Mouse (Mus musculus): ENCODE results near the gene Ift81. TPM values are rescaled to one million over a fixed set of nuclear protein-coding genes. Genes with fewer than 3 reads are reported as not detected.

Gene Ift81
- polyA plus RNA-seq, 1 experiment: 3.8 TPM

DNA sequence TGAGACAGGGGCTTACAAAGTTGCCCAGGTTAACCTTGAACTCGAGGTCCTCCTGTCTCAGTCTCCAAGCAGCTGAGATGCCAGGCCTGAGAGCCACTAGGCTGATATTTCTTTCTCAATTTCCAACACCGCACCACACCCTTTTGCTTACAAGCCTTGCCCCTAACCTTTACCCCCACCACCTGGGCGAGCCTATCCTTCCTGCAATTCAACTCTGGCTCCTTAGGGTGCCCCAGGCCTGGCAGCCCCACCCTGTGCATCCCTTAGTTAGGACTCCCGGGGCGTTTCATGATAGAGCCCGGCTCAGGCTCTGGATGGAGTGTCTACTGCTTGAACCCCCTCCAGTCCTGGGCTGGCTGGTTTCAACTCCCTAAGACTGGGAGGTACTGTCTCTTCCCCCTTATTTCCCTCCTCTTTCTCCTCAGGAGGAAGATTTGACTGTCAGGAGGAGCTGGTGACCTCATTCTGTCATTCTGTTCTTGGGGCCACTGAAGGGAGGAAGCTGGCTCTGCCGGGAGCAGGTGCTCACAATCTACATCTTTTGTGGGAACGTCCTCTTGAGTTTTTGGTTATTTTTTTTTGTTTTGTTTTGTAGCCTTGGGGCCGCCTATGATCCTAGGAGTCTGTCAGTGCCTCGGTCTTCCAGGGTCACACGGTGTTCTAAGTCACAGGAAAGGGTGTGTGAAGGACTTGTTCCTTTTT, 98.1 kb downstream of the Ift81 start:
- no peak for DNase-seq (ENCODE audit: low read depth)

DNA sequence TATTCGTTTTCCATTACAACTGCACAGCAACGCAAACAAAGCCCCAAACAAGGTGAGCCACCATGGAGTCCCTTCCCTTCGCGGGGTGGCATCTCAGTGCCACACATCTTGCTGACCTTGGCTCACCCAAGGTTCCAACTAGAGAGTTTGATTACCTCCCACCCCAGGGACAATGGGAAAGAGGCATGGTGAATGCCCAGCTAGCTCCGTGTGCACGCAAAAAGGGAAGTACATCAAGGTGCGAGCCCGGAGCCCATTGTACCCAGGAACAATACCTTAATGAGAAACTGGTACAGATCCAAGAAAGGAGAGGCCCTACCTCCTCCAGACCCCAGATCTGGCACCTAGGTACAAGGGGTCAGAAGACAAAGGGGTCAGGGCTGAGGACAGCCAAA, 100.2 kb downstream of the Ift81 start:
- no peak for DNase-seq (ENCODE audit: low read depth)

DNA sequence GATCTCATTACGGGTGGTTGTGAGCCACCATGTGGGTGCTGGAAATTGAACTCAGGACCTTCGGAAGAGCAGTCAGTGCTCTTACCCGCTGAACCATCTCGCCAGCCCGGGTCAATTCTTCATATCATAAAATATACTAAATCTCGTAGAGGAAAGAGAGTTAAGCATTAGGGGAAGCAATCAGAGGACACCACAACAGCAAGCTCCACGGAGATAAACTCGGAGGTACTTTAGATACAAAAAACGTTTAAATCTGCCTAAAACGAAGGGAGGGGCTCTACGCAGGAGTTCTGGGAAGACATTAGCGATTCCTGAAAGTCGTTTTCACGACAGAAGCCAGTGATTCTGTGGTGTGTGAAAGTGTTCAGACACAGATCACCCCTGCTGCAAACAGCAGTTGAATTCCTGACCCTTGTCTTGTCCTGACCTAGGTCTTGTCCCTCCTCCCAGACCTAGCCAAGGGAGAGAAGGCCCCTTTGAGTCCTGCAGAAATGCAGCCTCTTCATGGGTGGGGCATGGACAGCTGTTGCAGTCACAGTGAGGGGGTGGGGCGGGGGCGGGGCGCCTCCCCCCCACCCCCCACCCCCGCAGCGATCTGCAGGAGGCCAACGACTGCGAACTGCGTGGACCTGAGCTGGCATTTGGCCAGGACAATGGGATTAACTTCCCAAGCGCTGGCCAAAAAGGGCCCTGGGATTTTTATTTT, 100.7 kb downstream of the Ift81 start:
- DNase-seq (ENCODE audit: low read depth): no peak

DNA sequence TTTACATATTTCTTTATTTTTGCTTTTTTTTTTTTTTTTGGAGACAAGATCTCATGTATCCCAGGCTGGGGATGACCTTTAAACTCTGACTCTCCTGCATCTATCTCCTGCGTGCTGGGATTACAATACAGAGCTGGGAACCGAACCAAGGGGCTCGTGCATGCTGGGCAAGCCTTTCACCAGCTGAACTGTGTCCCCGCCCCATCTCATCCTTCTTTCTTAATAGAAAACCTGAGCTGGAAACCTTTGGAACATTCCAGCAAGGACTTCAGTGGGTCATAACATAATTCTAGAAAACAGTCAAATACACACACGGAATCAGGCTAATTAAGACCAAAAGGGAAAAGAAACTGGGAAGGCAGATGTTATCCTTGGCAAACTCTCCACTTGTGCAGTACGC, 102.3 kb downstream of the Ift81 start:
- DNase-seq (ENCODE audit: low read depth): no peak

DNA sequence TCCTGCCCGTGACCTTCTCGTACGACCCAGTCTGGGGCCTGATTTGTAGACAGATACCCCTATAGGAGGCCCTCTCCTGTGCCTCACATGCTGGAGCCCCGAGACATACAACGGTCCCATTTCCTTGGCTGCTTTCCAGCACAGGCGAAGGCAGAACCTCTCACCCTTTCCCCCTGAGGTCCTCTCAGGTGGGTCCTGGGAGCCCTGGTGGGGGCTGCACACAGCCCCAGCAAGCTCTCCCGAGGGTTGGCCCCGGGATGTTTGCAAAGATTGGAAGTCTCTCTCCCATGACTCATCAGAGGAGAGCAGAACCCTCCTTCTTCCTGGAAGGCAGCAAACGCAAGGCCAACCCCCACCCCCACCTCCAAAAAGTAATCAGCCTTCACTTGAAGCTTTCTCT, 102.9 kb downstream of the Ift81 start:
- DNase-seq (ENCODE audit: low read depth): no peak

DNA sequence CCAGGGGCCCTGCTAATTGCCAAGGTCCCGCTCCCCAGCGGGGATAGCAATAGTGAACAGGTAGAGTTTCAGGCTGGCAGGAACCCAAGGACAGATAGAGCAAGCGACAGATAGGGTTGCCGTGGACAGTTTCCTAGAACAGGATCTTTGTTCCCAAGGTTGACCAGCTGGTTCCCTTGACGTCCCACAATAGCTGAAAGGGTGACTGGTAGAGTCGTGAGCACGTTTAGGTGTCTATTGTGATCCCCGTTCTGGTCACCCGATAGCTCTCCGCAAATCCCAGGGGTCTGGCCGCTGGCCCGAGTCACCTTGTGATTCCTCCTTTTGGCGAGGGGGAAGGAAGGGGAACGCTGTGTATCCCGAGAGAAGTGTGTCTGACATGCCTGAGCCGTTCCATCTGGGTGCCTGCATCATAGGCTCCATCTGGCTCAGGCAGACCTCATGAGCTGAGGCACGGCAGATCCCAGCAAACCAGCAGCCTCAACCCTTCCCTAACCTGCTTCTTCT, 103.6 kb downstream of the Ift81 start:
- DNase-seq (ENCODE audit: low read depth): no peak

DNA sequence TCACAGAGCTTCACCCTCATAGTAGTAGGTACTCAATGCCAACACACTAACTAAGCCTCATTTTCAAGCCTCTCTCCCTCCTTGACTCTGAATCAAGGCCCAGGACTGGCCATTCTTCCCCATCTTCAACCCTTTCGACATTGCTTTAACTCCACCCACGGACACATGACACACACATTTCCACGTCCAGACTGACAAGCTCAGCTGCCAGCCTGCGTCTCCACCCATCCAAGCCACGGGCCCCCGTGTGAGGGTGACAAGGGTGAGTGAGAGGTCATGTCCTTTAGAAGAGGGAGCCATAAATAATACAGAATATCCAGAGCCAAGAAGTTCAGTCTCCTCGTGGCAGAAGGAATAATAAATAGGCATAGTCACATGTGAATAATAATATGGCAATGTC, 104.7 kb downstream of the Ift81 start:
- DNase-seq (ENCODE audit: low read depth): no peak

DNA sequence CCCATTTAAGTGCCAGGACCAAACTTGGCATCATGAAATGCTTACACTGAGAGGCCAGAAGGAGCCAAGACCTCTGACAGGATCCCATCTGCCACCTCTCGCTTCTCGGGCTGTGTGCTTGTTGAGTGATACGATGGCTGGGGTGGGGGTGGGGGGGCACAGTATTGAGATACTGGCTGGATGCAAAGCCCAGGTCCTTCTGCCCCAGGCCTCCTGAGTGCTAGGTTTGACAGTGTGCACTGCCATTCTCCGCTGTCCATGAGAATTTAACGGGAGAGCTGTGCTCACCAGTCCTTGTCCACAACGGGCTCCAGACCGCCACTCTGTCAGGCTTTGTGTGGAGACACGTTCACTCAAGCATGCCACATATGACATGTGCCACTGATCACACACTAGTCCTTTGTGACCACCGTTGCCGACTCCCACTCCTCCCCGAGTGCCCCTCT, 105.4 kb downstream of the Ift81 start:
- DNase-seq (ENCODE audit: low read depth): no peak

DNA sequence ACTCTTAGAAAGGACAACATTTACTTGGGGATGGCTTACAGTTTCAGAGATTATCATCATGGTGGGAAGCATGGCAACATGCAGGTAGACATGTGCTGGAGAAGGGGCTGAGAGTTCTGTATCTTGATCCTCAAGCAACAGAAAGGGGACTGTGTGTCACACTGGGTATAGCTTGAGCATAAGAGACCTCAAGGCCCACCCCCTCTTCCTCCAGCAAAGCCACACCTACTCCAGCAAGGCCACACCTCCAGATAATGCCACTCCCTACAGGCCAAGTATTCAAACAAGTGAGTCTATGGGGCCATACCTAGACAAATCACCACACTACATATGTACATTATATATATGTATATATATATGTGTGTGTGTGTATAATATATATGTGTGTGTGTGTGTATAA, 106.9 kb downstream of the Ift81 start:
- no peak for DNase-seq (ENCODE audit: low read depth)

DNA sequence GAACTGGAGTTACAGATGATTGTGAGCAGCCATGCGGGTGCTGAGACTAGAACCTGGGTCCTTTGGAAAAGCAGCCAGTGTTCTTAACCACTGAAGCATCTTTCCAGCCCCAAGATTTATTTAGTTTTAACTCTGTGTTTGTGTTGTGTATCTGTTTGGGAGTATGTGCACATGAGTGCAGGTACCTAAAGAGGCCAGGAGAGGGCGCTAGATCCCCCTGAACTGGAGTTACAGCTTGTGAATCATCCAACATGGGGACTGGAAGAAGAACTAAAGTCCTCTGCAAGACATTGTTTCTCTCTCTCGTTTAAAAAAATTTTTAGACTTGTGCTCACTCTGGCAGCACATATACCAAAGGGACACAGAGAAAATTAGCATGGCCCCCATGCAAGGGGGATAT, 107.9 kb downstream of the Ift81 start:
- no peak for DNase-seq (ENCODE audit: low read depth)

DNA sequence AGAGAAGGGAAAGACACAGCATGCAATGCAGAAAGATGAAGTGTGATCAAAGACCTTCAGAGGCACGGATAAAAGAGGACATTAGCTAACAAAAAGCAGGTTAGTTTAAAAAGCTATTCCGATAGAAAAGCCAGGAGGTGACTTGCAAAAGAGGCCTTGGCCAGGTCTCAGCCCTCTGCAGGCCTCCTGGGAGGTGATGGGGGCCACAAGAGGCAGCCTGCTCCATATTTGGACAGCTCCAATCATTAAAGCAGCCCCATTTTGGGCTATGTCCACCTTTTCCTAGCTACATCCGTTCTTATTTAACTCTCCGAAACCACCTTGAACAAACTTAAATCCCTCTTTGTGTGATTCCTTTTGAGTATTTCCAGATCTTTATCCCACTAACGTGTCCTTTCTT, 108.8 kb downstream of the Ift81 start:
- DNase-seq (ENCODE audit: low read depth): no peak

DNA sequence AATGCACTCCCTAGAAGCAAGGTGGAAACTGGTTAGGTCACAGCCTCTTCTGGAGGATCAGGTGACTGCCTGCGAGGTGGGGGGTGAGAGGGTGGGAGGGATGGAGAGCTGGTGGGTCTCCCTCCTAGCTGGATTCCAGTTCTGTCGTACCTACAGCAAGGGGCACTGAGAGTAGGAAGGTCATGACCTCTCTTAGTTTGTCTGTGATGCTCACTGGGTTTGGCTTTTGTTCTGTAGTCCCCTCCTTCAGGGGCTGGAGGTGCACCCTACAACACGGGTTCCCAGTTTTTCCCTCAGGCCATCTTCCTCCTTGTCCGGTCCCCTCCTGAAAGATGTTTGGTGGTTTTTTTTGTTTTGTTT, 110.6 kb downstream of the Ift81 start:
- DNase-seq (ENCODE audit: low read depth): no peak

DNA sequence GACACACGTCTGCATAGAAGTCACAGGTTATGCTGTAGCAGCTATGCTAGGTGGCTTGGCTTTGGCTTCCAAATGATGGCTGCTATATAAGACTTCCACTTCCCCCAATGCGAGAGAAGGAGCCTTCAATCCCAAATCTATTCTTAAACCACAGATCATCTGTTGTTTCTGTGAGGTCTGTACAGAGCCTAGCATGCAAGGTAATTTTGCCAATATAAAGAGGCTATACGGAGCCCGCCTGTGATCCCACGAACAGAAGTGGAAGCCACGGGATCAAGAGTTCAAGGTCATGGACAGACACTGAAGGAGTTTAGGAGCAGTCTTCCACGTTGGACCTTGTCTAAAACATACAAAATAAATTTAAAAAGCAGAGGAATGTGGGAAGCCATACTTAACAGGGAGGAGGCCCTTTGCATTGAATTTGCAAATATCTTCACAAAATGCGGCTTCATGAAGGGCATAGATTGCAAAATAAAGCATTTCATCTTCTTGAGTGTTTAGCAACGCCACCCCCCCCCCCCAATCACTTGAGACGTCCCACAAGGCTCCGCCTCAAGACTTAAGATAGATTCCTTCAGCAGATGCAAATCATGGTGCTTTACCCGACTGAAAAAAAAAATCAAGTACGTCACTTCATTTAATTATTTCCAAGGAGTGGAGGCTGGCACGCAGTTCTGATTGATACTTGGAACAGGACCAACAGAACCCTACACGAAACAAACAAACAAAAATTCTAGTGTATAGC, 111.1 kb downstream of the Ift81 start:
- DNase-seq (ENCODE audit: low read depth): no peak

DNA sequence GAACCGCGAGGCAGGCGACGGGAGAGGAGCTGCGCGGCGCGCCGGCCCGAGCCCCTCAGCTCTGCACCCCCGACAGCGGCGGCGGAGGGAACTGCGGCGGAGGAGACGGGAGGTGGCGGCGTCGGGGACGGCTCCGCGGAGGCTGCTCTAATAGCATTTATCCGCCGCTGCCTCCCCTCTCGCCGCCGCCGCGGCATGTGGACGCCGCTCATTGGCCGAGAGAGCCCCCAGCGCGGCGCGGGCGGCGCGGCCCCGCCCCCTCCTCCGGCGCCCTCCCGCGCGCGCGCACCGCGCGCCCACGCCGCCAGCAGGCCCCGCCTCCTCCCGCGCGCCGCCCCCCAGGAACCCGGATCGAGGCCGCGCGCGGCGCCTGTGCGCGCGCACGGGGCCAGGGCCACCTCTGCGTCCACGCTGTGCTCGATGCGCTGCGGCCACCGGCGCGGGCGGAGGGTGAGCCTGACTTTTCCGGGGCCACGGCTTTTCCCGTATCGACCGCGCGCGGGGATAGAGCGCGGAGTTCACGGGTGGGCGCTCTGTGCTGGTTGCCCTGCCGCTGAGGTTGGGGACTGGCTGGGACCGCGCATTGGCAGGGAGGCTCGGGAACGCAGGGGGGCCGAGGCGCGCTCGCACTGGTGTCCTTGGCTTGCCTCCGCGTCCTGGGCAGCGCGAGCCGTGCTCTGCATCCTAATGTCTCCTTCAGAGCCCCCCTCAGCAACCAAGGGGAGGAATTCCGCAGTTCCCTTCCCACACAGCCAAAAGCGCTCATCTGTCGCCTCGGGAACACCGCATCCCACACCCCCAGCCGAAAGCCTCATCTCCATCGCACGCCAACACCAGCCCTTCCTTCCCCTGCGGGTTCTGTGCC, 112.0 kb downstream of the Ift81 start, which contains the start of gene Atp2a2:
Gene Atp2a2 (minus strand): TSS at position 149 of the 865 bp plus-strand sequence.
- no peak for DNase-seq (ENCODE audit: low read depth)

DNA sequence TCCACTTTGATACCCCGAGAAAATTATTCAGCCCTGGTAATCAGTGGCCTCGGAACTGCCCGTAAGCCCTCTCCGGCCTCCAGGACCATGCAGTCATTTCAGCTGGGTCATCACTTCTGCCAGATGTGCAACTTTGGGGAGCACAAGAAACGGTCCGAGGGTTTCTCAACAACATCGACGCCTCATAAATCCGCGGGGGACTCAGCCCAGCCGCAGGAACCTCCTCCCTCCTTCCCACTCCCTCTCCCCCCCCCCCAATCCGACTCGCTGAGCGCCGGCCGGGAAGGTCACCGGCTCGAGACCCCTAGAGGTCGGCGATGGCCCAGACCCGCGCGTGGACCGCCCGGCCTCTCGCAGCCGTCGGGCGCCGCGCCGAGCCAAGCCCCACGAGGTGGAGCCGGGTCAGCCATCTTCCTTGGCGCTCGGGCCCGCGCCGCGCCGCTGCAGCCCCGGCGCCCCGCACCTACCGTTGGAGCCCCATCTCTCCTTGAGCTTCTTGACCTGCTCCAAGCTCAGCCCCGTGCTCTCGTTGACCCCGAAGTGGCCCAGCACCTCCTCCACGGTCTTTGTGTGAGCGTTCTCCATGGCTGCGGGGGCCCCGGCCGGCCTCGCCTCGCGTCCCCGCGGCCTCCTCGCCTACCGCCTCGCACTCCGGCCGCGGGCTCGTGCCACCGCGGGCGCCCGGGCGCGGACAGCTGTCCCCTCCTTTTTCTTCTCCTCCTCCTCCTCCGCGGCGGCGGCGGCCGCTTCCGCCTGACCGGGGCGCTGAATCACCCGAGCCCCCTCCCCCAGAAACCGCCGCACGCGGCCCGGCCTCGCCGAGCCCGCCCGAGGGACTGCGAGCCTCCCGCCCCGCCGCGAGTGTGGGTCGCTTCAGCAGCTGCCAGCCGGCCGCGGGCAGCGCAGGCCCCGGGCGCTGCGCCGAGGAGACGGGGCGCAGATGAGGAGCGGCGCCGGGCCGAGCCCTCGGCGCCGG, 112.9 kb downstream of the Ift81 start:
- no peak for DNase-seq (ENCODE audit: low read depth)

DNA sequence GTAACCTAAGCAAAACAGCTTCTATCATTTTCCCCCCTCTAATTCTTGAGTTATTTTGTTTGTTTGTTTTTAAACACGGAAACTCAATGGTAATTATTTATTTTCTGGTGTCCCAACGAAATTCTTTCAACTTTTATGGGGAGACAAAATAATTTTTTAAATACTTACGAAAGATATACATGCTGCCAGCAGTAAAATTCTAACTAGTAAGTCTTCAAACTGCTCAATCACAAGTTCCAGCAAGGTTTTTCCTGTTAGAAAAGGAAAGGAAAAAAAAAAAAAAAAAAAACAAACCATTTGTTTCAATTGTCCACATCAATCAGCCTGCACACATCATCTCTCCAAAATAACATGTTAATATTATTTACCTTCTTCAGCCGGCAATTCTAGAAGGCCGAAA, 113.8 kb downstream of the Ift81 start:
- DNase-seq (ENCODE audit: low read depth): no peak

Measured in gonadal fat pad, adult 2 months (tissue).